Mouse (Mus musculus) forebrain, embryonic 14.5 days (tissue): Measurements from ENCODE around the gene Cfap44. TPM values are rescaled to one million over a fixed set of nuclear protein-coding genes. Genes with fewer than 3 reads are reported as not detected.

Experiments used
- ATAC-seq: fragments of 200-750 bp; cut with Nextera tagmentation; 2 replicates; pipeline ENCODE4 v1.8.0; 2017; ENCODE audit warnings: mild to moderate bottlenecking, moderate library complexity
- DNase-seq: peaks from one replicate; pipeline ENCODE4 v3.0.0-alpha.2; 2015; ENCODE audit warnings: low spot score
- H3K27ac ChIP-seq: fragments of 300-500 bp; sonication (generic); 2 replicates; pipeline ENCODE4 v1.5.1; 2014; ENCODE audit warnings: low read depth, mild to moderate bottlenecking, control low read depth, low read length, moderate library complexity
- H3K27me3 ChIP-seq: fragments of 300-500 bp; sonication (generic); replicated peaks from 2 replicates; pipeline ENCODE4 v1.6.1; 2014; ENCODE audit warnings: low read length, control low read depth, mixed read lengths; ENCODE audit not compliant: control insufficient read depth, insufficient read depth
- H3K36me3 ChIP-seq: fragments of 300-500 bp; sonication (generic); 2 replicates; pipeline ENCODE4 v1.6.1; 2014; ENCODE audit warnings: low read length, control low read depth; ENCODE audit not compliant: control insufficient read depth, insufficient read depth
- H3K4me1 ChIP-seq: fragments of 300-500 bp; sonication (generic); 2 replicates; pipeline ENCODE4 v1.6.1; 2014; ENCODE audit warnings: antibody characterized with exemption, low read length, control low read depth; ENCODE audit not compliant: control insufficient read depth, insufficient read depth
- H3K4me2 ChIP-seq: fragments of 300-500 bp; sonication (generic); 2 replicates; pipeline ENCODE4 v1.6.1; 2014; ENCODE audit warnings: mild to moderate bottlenecking, control low read depth, low read length
- H3K4me3 ChIP-seq: fragments of 300-500 bp; sonication (generic); 2 replicates; pipeline ENCODE4 v1.5.1; 2014; ENCODE audit warnings: low read depth, low read length, control low read depth
- H3K9ac ChIP-seq: fragments of 300-500 bp; sonication (generic); 2 replicates; pipeline ENCODE4 v1.6.1; 2014; ENCODE audit warnings: mild to moderate bottlenecking, low read length, control low read depth, moderate library complexity
- H3K9me3 ChIP-seq: fragments of 300-500 bp; sonication (generic); replicated peaks from 2 replicates; pipeline ENCODE4 v1.6.1; 2016; ENCODE audit warnings: low read length, control low read depth, mixed read lengths; ENCODE audit not compliant: control insufficient read depth
- WGBS: fragments of 180-500 bp; shearing (Covaris S2); extraction: QIAGEN DNeasy Blood & Tissue Kit; methylation state at CpG from one replicate; pipeline ENCODE4 v1.1.7; 2014; 5-methylcytosine and 5-hydroxymethylcytosine counted together
- polyA plus RNA-seq: library from polyadenylated mRNA; unstranded; fragments of >200 nt; fragmentation: Nextera tagmentation; extraction: Ambion mirVana; gene quantifications from 2 replicates; pipeline ENCODE4 v1.2.1, GENCODE M21; 2014

Cfap44 gene
- polyA plus RNA-seq, 1 experiment from 2014 or later: 2.4 TPM

DNA sequence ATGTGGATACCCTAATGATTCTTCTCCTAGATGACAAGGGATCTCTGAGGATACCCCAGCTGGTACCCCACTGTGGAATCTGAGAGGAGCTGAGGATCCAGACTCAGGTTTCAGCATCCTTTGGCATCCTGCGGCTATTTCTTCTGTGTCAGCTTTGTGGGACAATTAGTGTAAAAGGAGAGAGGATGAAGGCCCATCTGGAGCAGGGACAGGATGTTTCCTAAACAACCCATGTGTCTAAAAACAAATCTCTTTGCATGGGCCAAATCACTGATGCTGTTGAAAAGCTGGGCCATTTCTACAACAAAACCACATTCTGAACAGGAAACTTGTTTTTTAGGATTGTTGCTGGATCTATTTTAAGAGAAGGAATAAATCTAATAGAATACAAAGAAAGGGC, 110.6 kb downstream of the Cfap44 start:
- Histone ChIP-seq H3K36me3 (peaks cover 51% of the 10 kb centered on the region), H3K9me3 (peaks cover 4% of the 10 kb centered on the region; the same call in 1 of the 2 replicates), H3K4me2 (no peak overlapping the region), H3K4me1 (peaks cover 9% of the 10 kb centered on the region), H3K4me3 (no peak overlapping the region), H3K9ac (no peak overlapping the region), H3K27ac (no peak overlapping the region), H3K27me3 (no peaks in the 10 kb centered on the region)
- WGBS: 93% methylated on average over 1 of the region's 1 CpGs
- DNase-seq: no peak
- ATAC-seq: no peak

DNA sequence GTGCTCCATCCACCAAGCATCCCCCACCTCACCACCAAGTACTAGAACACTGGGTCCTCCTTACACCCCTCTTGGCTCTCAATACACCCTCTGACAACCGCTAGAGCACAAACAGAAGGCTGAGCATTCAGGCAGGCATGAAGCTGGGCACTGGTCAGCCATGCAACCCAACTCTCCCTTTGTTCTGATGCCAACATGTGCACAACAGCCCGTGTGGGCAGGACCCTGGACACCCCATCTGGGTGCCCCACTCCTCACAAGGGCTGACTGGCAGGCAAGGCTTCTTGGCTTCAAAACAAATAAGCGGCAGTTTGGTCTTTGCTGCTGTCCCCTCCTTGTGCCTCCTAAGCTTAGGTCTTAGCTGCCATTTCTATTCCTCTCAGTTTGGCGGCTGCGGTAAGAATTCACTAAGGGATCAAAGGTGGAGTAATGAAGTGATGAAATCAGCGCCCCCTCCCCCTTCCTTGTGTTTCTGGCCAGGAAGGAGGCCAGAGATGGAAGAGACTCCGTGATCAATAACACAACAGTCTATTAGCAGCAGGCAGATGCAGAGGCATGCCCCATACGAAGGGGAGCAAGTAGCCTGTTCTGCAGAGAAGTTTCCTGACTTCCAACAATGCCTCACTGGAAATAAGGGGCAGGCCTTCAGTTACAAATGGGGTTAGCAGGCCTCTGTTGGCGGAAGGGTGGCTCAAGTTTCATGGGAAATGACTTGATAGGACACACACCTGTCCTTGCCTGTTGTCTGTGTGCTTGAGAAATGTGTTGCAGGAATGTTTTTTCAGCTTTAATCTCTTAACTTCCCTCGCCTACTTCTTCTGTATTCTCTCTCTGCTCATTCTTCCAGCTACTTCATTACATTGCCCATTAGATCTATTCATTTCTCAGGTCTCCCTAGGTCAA, 112.7 kb downstream of the Cfap44 start:
- peaks cover 9% of the 10 kb centered on the region for H3K4me1 ChIP-seq
- peak; percentile 56 for DNase-seq
- H3K27me3 ChIP-seq: no peaks in the 10 kb centered on the region
- 55% methylated on average over 10 of the region's 10 CpGs for WGBS
- H3K4me3 ChIP-seq: no peak overlapping the region
- no peak overlapping the region for H3K4me2 ChIP-seq
- H3K27ac ChIP-seq: peak overlapping the region; percentile 66; the same call in 1 of the 2 replicates
- H3K9me3 ChIP-seq: peaks cover 4% of the 10 kb centered on the region; the same call in 1 of the 2 replicates
- H3K36me3 ChIP-seq: peaks cover 39% of the 10 kb centered on the region
- no peak overlapping the region for H3K9ac ChIP-seq
- ATAC-seq: peak; percentile 49

DNA sequence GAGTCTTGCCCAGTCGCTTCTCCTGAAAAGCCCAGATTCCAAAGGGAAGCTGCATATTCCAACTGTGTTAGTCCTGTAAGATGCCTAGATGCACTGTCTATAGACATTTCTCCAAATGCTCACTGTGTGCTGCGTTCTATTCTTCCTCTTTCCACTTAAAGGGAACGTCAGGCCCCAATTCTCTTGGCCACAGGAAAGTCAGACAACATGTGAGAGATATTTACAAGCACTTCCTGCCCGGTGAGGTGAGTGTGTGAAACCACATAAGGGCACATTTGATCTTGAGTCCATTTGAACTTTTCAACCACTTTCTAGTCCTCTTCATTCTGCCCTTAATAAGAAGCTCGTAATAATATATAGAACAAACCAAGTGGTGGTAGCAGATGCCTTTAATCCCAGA, 113.4 kb downstream of the Cfap44 start:
- peaks cover 37% of the 10 kb centered on the region for H3K36me3 ChIP-seq

DNA sequence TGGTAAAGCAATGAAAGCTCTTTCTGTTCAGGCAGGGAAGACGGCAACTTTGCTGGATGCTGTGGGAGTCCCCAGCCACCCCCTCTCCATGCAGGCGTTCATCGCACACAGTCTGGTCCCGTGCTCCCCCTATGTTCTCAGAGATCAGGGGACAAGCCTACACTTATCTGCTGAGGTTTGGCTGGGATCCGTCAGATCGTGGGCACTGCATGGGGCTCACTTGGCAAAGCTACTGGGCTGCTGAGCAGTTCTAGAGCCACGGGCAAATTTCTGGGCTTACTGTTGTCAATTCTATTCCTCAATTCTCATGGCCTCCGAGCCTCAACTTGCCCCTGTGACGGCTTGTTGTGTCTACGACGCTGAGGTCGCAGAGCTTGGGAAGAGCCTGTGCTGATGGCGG, 114.2 kb downstream of the Cfap44 start:
- Histone ChIP-seq H3K36me3 (peaks cover 36% of the 10 kb centered on the region), H3K9me3 (peaks cover 4% of the 10 kb centered on the region; the same call in 1 of the 2 replicates), H3K27ac (no peak overlapping the region), H3K4me3 (no peak overlapping the region), H3K27me3 (no peaks in the 10 kb centered on the region), H3K9ac (no peak overlapping the region), H3K4me1 (peaks cover 9% of the 10 kb centered on the region; the same call in 1 of the 2 replicates), H3K4me2 (no peak overlapping the region)
- 90% methylated on average over 13 of the region's 13 CpGs for WGBS
- DNase-seq (no peak), ATAC-seq (no peak)

More for the DNA sequence above, 113.4 kb downstream of the Cfap44 start:
- Histone ChIP-seq H3K9ac (no peak overlapping the region), H3K4me3 (no peak overlapping the region), H3K4me2 (no peak overlapping the region), H3K27me3 (no peaks in the 10 kb centered on the region), H3K4me1 (peaks cover 9% of the 10 kb centered on the region), H3K27ac (no peak overlapping the region), H3K9me3 (peaks cover 4% of the 10 kb centered on the region; the same call in 1 of the 2 replicates)
- 85% methylated on average over 5 of the region's 5 CpGs for WGBS
- no peak for ATAC-seq
- DNase-seq: no peak

DNA sequence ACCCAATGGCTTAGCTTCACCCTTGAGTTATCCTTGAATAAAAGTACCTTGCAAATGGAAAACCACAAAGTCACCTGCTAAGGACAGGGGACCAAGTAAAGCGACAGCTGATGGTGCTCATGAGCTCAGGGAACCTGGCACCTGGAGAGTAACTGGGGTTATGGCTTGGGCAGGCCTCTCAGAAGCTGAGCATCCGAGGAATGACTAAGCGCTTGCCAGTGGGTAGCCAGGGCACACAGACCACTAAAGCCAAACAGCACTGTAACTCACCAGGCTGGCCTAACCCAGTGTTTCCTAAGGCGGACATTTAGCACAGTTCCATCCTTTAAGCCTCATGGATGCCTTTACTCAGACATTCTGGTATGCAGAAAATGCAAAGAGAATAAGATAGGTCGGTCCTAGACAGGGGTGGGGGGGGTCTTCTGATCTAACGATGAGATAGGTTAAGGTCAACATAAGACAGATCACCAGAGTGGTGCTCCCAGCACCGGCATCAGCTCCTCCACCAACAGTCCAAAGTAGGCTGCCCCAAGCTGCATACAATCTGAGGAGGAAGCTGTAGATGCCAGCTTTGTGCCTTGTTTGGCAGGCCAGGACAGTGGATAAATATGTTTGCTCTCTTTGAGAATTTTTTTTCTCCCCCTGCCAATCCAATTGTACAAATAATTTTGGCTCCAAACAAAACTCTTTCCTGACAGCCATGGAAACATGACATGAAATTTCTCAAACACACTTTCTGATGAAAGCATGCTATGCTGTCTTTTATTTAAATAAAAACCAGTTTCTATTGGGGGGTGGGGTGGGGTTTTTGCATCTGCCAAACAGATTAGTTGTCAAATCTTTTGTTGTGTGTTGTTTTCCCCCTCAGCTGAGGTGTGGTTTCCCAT, 115.1 kb downstream of the Cfap44 start:
- no peaks in the 10 kb centered on the region for H3K27me3 ChIP-seq
- no peak overlapping the region; the same call in 1 of the 2 replicates for H3K27ac ChIP-seq
- no peak overlapping the region for H3K4me2 ChIP-seq
- no peak for ATAC-seq
- WGBS: 88% methylated on average over 7 of the region's 7 CpGs
- no peak for DNase-seq
- H3K9me3 ChIP-seq: peaks cover under 1% of the 10 kb centered on the region; the same call in 1 of the 2 replicates
- peaks cover 9% of the 10 kb centered on the region; the same call in 1 of the 2 replicates for H3K4me1 ChIP-seq
- no peak overlapping the region for H3K4me3 ChIP-seq
- H3K36me3 ChIP-seq: peaks cover 33% of the 10 kb centered on the region
- H3K9ac ChIP-seq: no peak overlapping the region

DNA sequence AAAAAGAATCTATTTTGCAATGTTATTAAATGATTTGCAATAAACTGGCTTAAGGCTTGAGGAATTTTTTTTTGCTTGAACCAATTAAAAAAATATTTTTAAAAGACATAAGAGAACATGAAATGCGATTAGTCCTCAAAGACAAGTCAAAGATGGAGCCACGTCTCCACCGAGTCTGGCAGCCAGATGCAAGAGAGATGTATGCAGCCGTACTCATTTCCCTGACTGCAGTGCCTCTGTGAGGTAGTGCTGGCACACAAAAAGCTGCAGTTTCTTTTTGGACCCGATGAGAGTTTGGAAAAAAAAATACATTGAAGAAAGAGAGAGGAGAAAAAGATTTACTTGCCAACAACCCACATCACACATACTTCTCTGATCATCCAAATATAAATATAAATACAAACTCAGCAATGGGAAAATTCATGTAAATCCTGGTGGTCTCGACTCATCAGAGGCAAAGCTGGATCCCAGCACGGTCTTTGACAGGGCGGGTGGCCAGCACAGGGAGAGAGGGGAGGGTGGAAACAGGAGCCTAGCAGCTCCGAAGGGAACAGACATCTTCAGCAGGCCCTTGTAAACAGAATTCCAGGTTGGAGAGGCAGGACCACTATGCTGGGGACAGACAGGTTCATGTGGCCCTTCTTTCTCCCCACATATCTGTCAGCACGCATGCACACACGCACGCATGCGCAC, 116.1 kb downstream of the Cfap44 start:
- H3K9me3 ChIP-seq: no peaks in the 10 kb centered on the region
- peaks cover 30% of the 10 kb centered on the region for H3K36me3 ChIP-seq
- peaks cover 9% of the 10 kb centered on the region; the same call in 1 of the 2 replicates for H3K4me1 ChIP-seq
- DNase-seq (no peak), ATAC-seq (peak; percentile 40; the same call in 1 of the 2 replicates)
- no peak overlapping the region for H3K9ac ChIP-seq
- H3K27me3 ChIP-seq: no peaks in the 10 kb centered on the region
- no peak overlapping the region for H3K4me3 ChIP-seq
- 72% methylated on average over 13 of the region's 13 CpGs for WGBS
- H3K27ac ChIP-seq: peak overlapping the region; percentile 14; the same call in 1 of the 2 replicates
- H3K4me2 ChIP-seq: no peak overlapping the region

DNA sequence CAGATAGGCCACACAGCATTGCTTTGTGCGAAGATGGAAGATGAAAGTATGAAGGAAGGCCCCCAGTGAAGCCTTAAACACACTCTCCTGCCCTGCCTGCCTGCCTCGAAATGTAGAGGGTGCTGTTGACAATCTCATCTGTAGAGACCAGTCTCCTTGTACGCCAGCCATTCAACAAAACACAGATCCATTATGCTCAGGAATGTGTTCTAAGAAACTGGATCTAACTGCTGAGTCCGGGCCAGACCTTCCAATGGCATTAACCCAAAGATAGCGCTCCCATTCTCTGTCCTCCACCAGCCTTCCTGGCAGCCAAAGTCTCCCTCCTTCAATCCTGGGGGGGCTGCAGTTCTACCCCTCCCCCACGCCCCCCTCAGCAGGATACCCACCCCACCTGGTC, 121.9 kb downstream of the Cfap44 start:
- Histone ChIP-seq H3K4me1 (peaks cover 13% of the 10 kb centered on the region), H3K9me3 (no peaks in the 10 kb centered on the region), H3K4me3 (no peak overlapping the region), H3K9ac (no peak overlapping the region), H3K4me2 (no peak overlapping the region), H3K36me3 (peaks cover 48% of the 10 kb centered on the region), H3K27me3 (no peaks in the 10 kb centered on the region), H3K27ac (peak overlapping the region; percentile 48; the same call in 1 of the 2 replicates)
- WGBS: 57% methylated on average over 6 of the region's 6 CpGs
- no peak for DNase-seq
- ATAC-seq: peak; percentile 42

DNA sequence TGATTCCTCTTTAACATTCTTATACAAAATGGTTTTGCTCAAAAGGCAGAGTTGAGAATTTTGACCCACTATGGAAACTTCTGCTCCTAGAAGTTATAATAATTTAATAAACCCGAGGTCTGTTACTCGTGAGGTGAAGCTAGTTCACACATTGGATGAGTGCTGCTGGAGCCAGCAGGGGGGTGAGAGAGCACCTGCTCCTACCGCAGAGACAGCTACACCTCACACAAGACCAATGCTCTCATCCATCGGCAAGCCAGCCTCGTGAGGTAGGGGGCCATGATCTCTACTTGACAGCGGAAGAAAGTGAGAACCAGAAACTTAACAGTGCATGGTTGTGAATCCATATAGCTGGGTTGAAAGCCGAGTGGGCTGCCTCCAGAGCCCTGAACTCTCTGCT, 129.0 kb downstream of the Cfap44 start:
- H3K4me3 ChIP-seq: no peak overlapping the region
- WGBS: 79% methylated on average over 7 of the region's 7 CpGs
- no peak overlapping the region for H3K9ac ChIP-seq
- H3K36me3 ChIP-seq: peaks cover 23% of the 10 kb centered on the region
- peaks cover 31% of the 10 kb centered on the region for H3K4me1 ChIP-seq
- DNase-seq: no peak
- ATAC-seq: no peak
- no peaks in the 10 kb centered on the region for H3K27me3 ChIP-seq
- H3K4me2 ChIP-seq: no peak overlapping the region
- no peaks in the 10 kb centered on the region for H3K9me3 ChIP-seq
- H3K27ac ChIP-seq: no peak overlapping the region
